Mouse (Mus musculus) cerebellum, adult 9-11 months (tissue): Measurements from ENCODE around the gene Siglecg.
A peak's percentile ranks its signal among the peaks of the same experiment; 100 is the strongest.

Experiments
- DNase-seq: peaks from one replicate; pipeline ENCODE4 v3.0.0; 2022

Siglecg gene

DNA sequence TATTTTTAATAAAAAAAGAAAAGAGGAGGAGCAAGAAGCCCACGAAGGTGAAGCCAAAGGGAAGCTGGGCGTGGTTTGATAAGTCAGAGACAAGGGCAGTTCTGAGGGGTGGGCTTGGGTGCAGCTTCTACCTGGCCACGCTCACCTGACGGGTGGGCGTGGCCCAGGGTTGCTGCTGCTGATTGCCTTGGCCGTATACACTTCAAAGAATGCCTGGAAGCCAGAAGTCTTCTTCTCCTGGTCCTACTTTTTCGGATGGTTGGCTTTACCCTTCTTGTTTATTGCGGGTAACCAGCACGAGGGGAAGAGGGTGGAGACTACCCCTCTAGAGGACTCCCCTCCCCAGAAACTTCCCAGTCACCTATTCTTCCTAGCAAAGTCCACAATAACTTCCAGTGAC is 34.7 kb downstream of the Siglecg start:
- peak; percentile 46 for DNase-seq

DNA sequence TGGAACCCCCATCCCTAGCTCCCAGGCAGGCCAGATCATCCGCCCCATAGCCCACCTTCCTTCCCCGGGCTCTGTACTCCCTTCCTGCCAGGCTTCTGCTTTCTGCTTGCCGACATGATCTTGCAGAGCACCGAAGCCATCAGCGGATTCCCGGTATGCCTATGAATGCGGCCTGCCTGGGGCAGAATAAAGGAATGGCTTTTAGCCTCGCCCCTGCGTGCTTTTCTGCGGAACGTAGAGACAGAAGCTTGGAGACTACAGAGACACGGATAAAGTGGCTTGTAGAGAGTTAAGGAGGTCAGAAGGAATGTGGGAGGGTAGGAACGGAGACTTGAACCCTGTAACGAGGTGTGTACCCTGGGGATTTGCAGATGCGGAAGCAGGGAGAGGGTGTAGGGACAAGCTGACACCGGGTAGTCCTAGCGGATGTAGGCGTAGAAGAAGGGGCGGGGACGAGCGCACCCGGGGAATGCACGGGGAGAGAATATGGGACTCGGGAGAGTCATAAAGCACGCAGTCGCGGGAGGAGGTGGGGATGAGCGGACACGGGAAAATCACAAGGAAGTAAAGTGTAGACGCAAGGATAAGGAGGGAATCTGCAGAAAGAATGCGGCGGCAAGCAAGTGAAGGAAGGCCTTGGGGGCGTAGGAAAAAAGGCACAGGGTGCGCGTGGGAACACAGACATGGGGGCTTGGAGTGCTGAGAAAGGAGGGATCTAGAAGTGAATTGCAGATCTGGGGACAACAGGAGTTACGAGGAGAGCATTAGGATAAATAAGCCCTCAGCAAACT is 35.3 kb downstream of the Siglecg start:
- peak; percentile 75 for DNase-seq

DNA sequence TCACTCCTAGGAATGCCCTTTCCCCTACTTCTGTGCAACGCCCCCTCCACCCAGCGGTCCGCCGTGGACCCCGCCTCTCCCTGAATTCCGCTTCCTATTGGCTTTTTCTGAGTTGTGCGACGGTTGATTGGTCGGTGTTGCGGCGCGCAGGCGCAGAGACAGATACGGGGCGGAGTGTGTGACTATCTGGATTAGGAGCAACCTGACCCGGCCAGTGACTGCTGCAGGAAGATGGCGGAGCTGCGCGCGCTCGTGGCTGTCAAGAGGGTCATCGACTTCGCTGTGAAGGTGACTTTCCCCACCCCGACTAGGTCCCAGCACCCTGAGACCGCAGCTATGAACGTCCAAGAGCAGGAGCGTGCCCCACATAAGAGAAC is 35.9 kb downstream of the Siglecg start, which contains the start of the genes Etfb and Gm45233:
TSS of gene Etfb (plus strand) at position 167 of the 377 bp plus-strand sequence.
TSS of gene Gm45233 (plus strand) at position 212 of the 377 bp plus-strand sequence.
- peak; percentile 97 for DNase-seq

DNA sequence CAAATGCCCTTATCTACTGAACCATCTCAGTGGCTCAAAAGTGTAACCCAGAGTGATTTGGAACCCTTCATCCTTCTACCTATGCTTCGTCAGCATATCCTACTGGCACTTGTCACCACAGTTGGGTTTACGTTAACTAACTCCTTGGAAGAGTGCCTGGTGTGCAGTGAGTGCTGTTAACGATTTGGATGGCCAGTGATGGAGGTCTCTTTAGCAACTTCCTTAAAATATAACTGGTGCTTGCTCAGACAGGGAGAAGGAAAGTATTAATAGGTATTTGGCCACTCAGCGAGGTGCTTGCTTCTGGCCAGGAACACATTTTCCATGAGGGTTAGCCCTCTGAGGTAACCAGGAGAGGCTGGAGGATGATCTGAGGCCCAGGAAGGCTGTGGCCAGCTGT is 39.8 kb downstream of the Siglecg start:
- DNase-seq = no peak

DNA sequence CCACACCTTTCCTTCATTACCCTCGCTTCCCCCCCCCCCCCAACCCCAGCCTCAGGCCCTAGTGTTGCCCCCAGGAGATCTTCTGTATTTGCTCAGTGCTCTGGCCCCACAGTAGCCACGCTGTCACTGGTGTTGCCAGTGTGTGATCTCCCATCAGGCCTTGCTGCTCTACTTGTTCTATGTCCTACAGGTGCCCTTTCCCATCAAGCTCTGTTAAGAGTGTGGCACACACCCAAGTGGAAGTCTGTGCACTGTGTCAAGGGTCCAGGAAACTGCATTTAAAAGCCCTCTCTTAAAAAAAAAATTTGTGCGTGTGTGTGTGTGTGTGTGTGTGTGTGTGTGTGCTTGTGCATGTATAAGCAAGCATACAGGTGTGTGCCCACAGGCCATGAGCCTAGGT is 40.2 kb downstream of the Siglecg start:
- no peak for DNase-seq

DNA sequence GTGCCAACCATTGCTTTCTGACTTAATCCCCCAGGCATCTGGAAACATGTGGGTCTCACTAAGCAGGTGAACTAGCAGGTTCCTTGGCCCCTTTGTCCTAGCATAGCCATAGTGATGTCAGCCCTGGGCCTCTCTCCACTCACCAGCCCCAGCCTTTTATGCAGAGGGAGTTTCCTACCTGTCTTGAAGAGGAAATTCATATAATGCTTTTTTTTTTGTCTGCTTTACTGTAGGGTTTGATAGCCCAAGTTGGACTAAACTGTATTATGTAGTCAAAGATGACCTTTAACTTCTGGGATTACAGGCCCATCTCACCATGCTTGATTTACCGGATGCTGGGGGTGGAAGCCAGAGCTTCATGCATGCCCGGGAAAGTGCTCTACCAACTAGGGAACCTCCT is 41.8 kb downstream of the Siglecg start:
- no peak for DNase-seq

DNA sequence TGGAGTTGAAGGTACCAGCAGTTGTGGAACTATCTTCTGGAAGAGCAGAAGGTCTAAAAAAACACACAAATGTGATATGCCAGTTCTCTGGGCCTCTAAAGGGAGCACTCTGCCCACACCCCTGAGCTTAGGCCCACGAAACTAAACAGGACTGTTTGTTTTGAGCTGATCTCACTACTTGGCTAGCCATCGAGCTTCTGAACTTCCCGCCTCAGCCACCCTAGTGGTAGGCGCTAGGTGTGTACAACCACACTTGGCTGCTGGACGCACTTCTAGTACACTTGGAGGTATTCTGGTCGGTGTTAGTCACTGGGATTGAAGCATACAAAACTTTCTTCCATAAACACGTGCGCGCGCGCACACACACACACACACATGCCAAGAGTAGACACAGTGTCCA is 43.7 kb downstream of the Siglecg start:
- no peak for DNase-seq

DNA sequence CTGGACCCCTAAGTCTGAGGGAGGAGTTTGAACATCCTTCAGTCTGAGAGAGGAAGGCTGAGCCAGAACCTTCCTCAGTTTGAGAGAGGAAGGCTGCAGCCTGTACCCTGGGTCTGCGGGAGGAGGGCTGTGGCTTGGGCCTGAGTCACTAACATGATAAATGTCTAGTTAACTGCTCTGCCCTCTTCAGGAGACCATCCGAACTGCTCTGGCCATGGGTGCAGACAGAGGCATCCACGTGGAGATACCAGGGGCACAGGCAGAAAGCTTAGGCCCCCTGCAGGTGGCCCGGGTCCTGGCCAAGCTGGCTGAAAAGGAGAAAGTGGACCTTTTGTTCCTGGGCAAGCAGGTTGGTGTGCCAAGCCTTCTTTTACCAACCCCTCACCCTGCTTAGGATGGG is 44.6 kb downstream of the Siglecg start:
- no peak for DNase-seq

DNA sequence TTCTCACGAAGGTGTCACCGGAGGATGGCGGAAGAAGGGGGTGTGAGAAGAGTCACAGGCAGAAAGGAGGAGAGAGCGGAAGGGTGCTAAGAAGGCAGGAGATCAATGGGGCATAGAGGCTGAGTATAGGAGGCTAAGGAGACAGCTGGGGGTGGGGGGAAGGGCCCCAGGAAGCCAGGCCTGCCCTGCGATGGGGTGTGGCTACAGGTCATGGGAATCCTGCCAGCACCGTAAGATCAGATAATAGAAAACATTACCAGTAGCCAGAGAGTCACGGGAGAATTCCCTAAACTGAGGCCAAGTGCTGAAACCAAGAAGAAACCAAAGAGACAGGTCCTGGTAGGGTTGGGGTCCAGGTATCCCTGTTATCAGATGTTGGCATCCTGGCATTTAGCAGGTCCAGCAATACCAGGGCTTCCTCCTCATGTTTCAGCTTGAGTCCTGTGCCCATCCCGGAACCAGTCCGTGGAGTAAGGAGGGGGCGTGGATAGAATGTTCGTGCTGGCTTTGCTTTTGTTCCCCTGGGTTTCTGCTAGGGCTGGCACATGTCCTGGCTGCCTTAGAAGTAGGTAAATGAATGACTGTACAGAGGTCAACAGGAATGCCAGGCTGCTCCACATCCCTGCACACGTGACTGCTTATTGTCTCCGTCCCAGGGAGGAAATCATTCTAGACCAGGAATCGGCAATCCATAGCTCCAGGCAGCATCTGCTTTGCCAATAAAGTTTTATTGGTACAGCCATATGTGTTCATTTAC is 45.8 kb downstream of the Siglecg start:
- no peak for DNase-seq

DNA sequence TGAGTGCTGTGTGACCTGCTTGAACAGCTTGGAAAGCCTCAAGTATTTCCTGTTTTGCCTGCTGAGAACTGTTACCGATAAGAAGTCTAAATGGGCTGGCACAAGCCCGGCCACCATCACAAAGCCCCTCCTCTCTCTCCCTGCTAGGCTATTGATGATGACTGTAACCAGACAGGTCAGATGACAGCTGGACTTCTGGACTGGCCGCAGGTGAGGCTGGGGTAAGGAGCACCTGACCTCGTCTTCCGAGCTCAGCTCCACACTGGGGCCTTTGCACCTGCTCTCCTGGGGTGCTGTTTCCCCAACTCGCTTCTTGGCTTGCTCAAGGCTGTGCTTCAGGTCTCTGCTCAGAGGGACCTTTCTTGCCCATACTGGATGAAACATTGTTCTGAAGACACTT is 46.4 kb downstream of the Siglecg start:
- DNase-seq = no peak

DNA sequence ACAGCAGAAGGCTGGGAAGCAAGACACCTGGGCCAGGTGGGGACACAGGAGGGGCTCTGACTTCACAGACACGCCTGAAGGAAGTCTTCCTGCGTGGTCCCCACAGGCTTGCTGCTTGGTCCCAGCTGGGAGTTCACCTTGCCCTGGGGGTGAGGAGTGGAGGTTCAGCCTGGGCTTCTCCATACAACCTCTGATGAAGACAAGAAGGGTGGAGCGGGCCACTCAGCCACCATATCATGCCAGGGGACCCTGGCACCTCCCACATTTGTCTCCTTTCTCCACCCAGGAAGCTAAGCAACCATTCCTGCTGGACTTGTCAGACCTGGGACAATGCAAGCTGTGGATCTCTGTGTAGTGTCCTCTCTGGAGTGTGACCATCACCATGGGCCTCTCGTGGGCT is 54.8 kb downstream of the Siglecg start, which contains the start of gene Vsig10l:
TSS of gene Vsig10l (plus strand) at position 301 of the 400 bp plus-strand sequence.
- no peak for DNase-seq

DNA sequence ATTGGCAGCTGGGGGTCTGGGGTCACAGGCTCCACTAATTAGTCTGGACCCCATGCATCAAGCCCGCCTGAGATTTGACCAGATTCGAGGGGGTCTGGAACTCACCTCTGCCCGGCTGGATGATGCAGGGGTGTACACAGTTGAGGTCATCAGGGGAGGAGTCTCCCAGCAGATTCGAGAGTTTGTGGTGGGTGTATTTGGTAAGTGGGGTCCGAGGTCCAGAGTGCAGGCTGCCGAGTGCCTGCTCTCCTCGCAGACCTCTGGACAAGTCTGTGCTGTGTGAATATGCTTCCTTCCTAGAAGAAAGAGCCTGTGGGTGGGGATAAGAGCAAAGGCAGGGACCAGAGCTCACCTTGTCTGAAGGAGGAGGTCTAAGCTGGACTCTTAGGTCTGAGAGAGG is 56.0 kb downstream of the Siglecg start:
- DNase-seq = no peak

DNA sequence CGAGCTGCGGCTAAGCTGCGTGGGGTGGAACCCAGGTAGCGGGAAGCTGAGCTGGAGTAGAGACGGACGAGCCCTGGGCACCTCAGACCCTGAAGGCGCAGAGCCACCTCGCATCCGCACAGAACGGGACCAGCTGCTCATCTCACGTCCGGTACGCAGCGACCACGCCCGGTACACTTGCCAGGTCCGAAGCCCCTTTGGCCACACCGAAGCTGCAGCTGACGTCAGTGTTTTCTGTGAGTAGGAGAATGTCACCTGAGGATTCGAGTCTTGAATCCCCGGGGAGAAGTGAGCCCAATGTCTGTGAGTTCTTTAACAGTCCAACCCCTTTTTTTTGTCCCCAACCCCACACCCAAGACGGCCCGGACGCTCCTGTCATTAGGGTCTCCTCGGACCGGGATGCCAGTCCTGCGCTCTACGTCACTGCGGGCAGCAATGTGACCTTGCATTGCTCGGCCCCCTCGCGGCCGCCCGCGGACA is 56.9 kb downstream of the Siglecg start:
- no peak for DNase-seq

DNA sequence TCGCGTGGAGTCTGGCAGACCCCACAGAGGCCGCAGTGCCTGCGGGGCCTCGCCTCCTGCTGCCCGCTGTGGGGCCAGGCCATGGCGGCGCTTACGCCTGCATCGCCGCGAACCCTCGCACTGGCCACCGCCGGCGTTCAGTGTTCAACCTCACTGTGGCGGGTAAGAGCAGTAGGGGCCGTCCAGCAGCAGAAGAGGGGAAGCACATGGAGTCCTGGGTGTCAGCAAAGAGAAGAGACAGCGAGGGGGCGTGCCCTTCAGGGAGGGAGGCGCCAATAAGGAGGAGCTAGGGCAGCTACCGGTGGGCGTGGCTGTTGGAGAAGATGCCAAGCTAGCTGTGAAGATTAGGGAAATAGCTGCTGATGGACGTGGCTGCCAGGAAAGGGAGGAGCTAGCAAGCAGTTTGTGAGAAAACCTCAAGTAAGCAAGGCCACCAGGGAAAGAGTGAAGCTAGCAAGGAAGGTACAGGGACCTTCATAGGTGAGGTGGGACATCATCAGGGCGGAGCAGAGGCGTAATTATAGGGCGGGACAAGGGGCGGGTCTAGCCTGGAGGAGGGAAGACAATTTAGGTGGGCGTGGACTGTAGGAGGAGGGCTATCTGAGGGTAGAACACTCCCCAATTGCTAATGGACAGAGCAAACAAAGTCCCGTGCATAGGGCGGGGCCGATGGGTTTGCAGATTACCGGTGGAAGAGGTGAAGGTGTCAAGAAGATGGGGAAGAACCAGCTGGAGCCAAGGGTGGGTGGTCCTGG is 57.5 kb downstream of the Siglecg start:
- DNase-seq = peak; percentile 85

DNA sequence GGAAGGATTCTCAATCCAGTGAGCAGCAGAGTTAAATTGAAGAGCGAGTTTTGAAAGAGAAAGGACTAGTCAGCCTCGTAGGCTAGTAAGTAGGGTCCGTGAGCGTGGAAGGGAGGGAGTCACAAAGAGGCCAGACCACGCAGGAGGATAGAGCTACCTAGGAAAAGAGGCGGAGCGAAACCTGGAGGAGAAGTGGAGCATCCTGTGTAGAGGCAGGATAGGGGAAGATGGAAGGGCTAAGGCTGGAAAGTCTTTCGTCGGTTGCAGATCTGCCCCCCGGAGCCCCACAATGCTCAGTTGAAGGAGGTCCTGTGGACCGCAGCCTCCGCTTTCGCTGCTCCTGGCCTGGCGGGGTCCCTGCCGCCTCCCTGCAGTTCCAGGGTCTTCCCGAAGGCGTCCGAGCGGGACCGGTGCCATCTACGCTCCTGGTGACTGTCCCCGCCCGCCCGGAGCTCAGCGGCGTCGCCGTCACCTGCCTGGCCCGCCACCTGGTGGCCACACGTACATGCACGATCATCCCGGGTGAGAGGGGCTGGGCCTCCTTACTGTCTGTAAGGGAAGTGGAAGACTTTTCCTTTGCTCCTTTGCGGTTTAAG is 58.2 kb downstream of the Siglecg start:
- DNase-seq = peak; percentile 81
